Mouse (Mus musculus) limb, embryonic 11.5 days (tissue): ENCODE results near the gene Gucd1. TPM values are rescaled to one million over a fixed set of nuclear protein-coding genes. Genes with fewer than 3 reads are reported as not detected.
"Not testable (repeated sequence)": the region's sequence is repeated elsewhere in the genome, so short reads cannot be mapped to it uniquely, and the experiment has no call there.

Experiments used
- ATAC-seq: fragments of 200-750 bp; cut with Nextera tagmentation; 2 replicates; pipeline ENCODE4 v1.8.0; 2017; ENCODE audit warnings: low read depth; ENCODE audit not compliant: insufficient number of reproducible peaks, low FRiP score, low TSS enrichment
- DNase-seq: peaks from one replicate; pipeline ENCODE4 v3.0.0-alpha.2; 2015; ENCODE audit warnings: low spot score
- H3K27ac ChIP-seq: fragments of 300-500 bp; sonication (generic); replicated peaks from 2 replicates; pipeline ENCODE4 v1.5.1; 2014; ENCODE audit warnings: low read depth, mild to moderate bottlenecking, low read length
- H3K27me3 ChIP-seq: fragments of 300-500 bp; sonication (generic); 2 replicates; pipeline ENCODE4 v1.6.1; 2014; ENCODE audit warnings: mild to moderate bottlenecking, low read length, mixed read lengths; ENCODE audit not compliant: control insufficient read depth, insufficient read depth
- H3K36me3 ChIP-seq: fragments of 300-500 bp; sonication (generic); 2 replicates; pipeline ENCODE4 v1.6.1; 2014; ENCODE audit warnings: mild to moderate bottlenecking, low read length, moderate library complexity, mixed read lengths; ENCODE audit not compliant: control insufficient read depth, insufficient read depth
- H3K4me1 ChIP-seq: fragments of 300-500 bp; sonication (generic); 2 replicates; pipeline ENCODE4 v1.6.1; 2014; ENCODE audit warnings: low read length, mixed read lengths; ENCODE audit not compliant: control insufficient read depth, insufficient read depth
- H3K4me2 ChIP-seq: fragments of 300-500 bp; sonication (generic); 2 replicates; pipeline ENCODE4 v1.6.1; 2014; ENCODE audit warnings: low read depth, mild to moderate bottlenecking, moderate library complexity; ENCODE audit not compliant: severe bottlenecking
- H3K4me3 ChIP-seq: fragments of 300-500 bp; sonication (generic); 2 replicates; pipeline ENCODE4 v1.5.1; 2014; ENCODE audit warnings: low read depth, low read length
- H3K9ac ChIP-seq: fragments of 300-500 bp; sonication (generic); 2 replicates; pipeline ENCODE4 v1.6.1; 2014; ENCODE audit warnings: mild to moderate bottlenecking, low read length
- H3K9me3 ChIP-seq: fragments of 300-500 bp; sonication (generic); 2 replicates; pipeline ENCODE4 v1.6.1; 2016; ENCODE audit warnings: low read length; ENCODE audit not compliant: control insufficient read depth
- WGBS: fragments of 180-500 bp; shearing (Covaris S2); extraction: QIAGEN DNeasy Blood & Tissue Kit; methylation state at CpG from one replicate; pipeline ENCODE4 v1.1.7; 2014; 5-methylcytosine and 5-hydroxymethylcytosine counted together
- polyA plus RNA-seq: library from polyadenylated mRNA; unstranded; fragments of >200 nt; fragmentation: Nextera tagmentation; extraction: Ambion mirVana; gene quantifications from 2 replicates; pipeline ENCODE4 v1.2.1, GENCODE M21; 2014

Gene Gucd1
- polyA plus RNA-seq, 1 experiment from 2014 or later = 36.1 TPM

DNA sequence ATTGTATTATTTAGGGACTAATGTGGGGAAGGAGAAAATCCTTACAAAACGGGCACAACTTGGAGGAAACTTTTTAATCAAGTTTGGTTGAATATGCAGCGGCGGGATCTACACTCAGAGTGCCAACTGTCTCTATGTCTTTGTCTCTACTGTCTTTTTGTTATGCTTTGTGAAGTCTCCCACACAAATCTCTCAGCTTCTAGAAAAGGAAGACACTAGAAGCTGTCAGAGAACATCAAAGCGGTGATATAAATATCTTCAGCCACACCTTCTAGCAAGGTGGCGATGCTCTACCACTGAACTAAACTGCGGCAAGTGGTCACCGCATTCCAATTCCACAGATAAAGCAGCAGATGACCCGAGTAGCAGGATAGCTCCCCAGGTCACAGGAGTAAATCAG lies 111.9 kb downstream of the Gucd1 start:
- ATAC-seq (no peak), DNase-seq (no peak)
- no peaks in the 10 kb centered on the region for H3K9me3 ChIP-seq
- H3K4me3 ChIP-seq = no peak overlapping the region
- H3K9ac ChIP-seq = no peak overlapping the region
- no peak overlapping the region for H3K27ac ChIP-seq
- no peak overlapping the region for H3K4me2 ChIP-seq
- 89% methylated on average over 8 of the region's 8 CpGs for WGBS
- no peaks in the 10 kb centered on the region for H3K36me3 ChIP-seq
- H3K27me3 ChIP-seq = no peaks in the 10 kb centered on the region
- H3K4me1 ChIP-seq = no peaks in the 10 kb centered on the region

DNA sequence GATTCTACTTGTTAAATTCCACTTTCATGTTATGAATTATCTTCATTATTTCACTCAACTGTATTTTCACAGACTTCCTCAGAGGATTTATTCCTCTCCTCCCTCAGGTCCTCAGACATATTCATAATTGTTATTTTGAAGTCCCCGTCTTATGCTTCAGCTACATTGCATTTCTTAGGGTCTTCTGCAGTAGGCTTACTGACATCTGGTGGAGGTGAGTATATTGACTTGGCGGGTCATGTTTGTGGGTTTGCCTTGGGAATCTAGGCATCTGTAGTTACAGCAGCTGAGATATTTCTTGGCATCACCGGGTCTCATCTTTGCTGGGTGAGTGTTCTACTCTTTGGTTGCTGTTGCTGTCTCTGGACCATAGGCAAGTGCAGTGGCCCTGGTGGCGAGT lies 116.8 kb downstream of the Gucd1 start, which contains the start of gene Upb1:
Gene Upb1, plus strand, starts transcription at position 158 of the 400 bp plus-strand sequence.
- no peaks in the 10 kb centered on the region for H3K9me3 ChIP-seq
- no peak within 1 kb of the TSS for H3K27ac ChIP-seq
- no peak within 1 kb of the TSS for H3K4me3 ChIP-seq
- H3K4me2 ChIP-seq = no peak within 1 kb of the TSS
- H3K36me3 ChIP-seq = no peaks in the 10 kb centered on the region
- WGBS = 80% methylated on average over 4 of the region's 4 CpGs
- DNase-seq (no peak), ATAC-seq (no peak)
- no peaks in the 10 kb centered on the region for H3K4me1 ChIP-seq
- H3K27me3 ChIP-seq = no peaks in the 10 kb centered on the region
- H3K9ac ChIP-seq = no peak within 1 kb of the TSS

DNA sequence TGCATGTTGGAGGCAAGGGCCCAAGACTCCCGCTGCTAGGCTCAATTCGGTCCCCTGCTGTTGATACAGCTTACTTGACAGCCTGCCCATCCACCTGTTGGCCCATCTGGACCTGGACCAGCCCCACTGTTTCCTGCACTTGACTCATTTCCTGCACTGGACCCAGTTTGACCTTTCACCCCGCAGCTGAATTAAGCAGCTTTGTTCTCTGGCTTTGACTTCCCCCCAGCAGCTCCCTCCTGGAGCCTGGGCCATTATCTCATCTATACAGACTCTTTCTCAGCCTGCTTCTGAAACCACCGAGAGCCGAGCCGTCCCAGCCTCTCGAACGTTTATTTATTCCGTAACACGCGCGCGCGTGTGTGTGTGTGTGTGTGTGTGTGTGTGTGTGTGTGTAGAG lies 120.8 kb downstream of the Gucd1 start:
- ATAC-seq (no peak), DNase-seq (peak; percentile 25)
- 64% methylated on average over 14 of the region's 14 CpGs for WGBS

DNA sequence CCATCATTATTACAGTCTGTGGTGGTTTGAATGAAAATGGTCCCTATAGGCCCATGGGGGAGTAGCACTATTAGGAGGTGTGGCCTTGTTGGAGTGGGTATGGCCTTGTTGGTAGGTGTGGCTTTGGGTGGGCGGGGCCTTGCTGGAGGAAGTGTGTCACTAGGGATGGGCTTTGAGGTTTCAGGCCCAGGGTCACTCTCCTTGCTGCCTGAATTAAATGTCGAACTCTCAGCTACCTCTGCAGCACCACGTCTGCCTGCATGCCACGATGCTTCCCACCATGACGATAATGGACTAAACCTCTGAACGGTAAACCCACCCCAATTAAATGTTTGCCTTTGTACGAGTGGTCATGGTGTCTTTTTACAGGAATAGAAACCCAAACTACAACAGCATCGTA lies 123.0 kb downstream of the Gucd1 start:
- Histone ChIP-seq H3K9ac (no peak overlapping the region), H3K27me3 (no peaks in the 10 kb centered on the region), H3K4me2 (no peak overlapping the region), H3K27ac (no peak overlapping the region), H3K36me3 (no peaks in the 10 kb centered on the region), H3K4me3 (no peak overlapping the region), H3K4me1 (no peaks in the 10 kb centered on the region), H3K9me3 (no peaks in the 10 kb centered on the region)
- DNase-seq (no peak), ATAC-seq (no peak)
- WGBS = 84% methylated on average over 8 of the region's 8 CpGs

More for the DNA sequence above, 120.8 kb downstream of the Gucd1 start:
- Histone ChIP-seq H3K4me2 (no peak overlapping the region), H3K36me3 (no peaks in the 10 kb centered on the region), H3K4me1 (no peaks in the 10 kb centered on the region), H3K9ac (no peak overlapping the region), H3K9me3 (no peaks in the 10 kb centered on the region), H3K27me3 (no peaks in the 10 kb centered on the region), H3K4me3 (no peak overlapping the region), H3K27ac (no peak overlapping the region)

DNA sequence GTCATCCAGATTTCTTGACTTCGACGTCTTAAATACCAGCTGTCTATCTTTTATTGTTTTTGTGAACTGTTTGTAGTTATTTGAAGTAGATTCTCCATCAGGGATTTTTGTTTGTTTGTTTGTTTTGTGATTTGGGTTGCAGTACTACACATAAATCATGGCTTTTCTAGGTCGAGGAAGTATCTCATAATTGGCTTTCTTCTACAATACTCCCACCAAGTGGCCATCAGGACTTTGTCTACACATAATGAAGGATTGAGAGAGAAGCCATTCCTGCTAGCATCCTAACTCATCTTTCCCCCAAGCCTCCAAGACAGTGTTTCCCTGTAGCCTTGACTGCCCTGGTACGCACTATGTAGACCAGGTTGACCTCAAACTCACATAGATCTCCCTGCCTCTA lies 126.9 kb downstream of the Gucd1 start:
- H3K4me1 ChIP-seq = no peaks in the 10 kb centered on the region
- DNase-seq (no peak), ATAC-seq (no peak)
- whole genome bisulfite sequencing = 82% methylated on average over 4 of the region's 4 CpGs
- no peaks in the 10 kb centered on the region for H3K27me3 ChIP-seq
- H3K9ac ChIP-seq = no peak overlapping the region
- no peaks in the 10 kb centered on the region for H3K9me3 ChIP-seq
- H3K4me3 ChIP-seq = no peak overlapping the region
- H3K36me3 ChIP-seq = no peaks in the 10 kb centered on the region
- H3K27ac ChIP-seq = no peak overlapping the region
- no peak overlapping the region for H3K4me2 ChIP-seq

DNA sequence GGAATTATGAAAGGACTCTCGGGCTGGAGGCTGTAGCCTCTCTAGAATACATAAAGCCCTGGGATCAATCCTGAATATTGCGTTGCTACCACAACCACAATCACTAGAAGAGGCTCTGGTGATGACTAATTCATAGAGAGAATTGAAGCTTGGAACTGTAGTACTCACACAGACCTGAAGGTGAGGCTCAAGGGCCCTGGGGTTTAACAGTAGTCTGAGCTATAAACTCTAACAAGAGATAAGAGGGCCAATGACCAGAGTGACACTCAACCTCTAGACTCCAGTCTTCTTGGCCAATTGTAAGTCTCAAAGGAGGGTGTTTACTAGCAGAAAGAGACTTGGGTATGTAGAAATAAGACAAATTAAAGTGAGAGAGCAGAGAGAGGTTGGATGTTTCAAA lies 127.6 kb downstream of the Gucd1 start:
- no peaks in the 10 kb centered on the region for H3K9me3 ChIP-seq
- H3K4me1 ChIP-seq = no peaks in the 10 kb centered on the region
- no peak overlapping the region for H3K9ac ChIP-seq
- H3K36me3 ChIP-seq = no peaks in the 10 kb centered on the region
- DNase-seq (no peak), ATAC-seq (no peak)
- H3K27ac ChIP-seq = no peak overlapping the region
- no peak overlapping the region for H3K4me3 ChIP-seq
- H3K27me3 ChIP-seq = no peaks in the 10 kb centered on the region
- H3K4me2 ChIP-seq = no peak overlapping the region
- WGBS = 84% methylated on average over 2 of the region's 2 CpGs

DNA sequence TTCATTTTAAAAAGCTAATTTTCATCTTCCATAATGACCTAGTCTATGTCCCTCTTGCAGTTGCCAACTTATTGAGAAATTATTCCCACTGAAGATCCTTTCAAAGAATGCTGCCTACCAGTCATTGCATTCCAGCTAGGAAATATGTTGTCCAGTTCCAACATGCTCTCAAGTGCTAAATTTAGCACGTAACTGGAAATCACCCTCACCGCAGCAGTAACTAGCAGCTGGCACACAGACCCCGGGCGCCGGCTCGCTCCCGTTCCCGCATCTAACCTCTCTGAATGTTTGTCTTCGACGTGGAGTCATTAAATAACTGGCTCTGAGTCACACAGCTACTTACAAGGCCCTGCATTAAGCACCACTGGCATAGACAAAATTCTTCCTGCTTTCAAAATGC lies 139.1 kb downstream of the Gucd1 start:
- Histone ChIP-seq H3K27me3 (no peaks in the 10 kb centered on the region), H3K27ac (no peak overlapping the region), H3K9ac (no peak overlapping the region), H3K4me3 (no peak overlapping the region), H3K4me1 (no peaks in the 10 kb centered on the region), H3K36me3 (no peaks in the 10 kb centered on the region), H3K9me3 (no peaks in the 10 kb centered on the region), H3K4me2 (no peak overlapping the region)
- WGBS = 76% methylated on average over 10 of the region's 10 CpGs
- ATAC-seq (no peak), DNase-seq (no peak)

DNA sequence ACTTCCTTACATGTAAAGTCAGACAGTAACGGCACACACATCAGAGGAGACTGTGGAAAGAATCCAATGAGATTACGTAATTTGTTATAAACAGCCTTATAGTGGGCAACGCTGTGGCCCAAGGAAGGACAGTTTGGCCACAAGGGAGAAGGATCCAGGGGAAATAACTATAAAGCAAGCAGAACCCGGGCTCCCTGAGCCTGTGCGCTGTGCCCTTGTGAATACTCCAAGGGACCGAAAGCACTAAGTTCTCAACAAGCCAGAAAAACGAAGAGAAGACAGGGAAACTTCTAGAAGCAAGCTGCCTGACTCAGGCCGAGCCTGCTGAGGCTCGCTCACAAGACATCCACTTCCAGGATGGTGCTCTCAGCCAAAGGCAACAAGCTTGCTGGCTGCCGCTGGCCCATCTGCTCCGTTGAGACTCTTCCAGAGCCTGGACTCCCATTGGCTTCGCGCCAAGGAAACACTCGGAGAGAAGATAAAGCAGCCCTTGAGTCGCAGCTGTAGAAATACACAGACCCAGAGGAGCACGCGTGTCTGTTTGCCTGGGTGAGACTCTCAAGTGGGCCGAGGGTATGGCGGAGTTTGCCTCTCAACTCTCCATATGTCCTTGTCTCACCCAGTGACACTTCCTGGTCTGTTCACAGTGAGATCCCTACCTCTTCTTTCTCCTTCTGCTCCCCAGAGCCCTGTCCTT lies 144.0 kb downstream of the Gucd1 start:
- not testable (repeated sequence) for H3K9ac ChIP-seq, H3K4me3 ChIP-seq, H3K4me1 ChIP-seq, H3K4me2 ChIP-seq, H3K9me3 ChIP-seq, DNase-seq, ATAC-seq, H3K27ac ChIP-seq, H3K36me3 ChIP-seq, H3K27me3 ChIP-seq
- 93% methylated on average over 12 of the region's 19 CpGs for WGBS

DNA sequence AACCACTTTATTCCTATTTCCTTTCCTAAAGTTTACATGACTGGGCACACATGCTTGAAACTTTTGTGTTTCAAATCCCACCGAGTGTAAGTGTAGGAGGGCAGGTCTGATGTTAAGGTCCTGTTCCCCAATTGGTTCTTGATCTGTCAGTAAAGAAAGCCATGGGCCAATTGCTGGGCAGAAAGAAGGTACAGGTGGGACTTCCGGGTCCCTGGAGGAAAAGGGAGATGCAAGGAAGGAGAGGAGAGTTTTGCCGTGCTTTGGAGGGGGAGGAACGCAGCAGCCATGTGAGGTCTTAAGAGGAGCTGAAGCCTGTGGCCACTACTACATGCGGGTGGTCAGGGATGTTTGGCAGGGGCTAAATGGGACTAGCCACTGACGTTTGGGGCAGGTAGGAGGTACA lies 152.5 kb downstream of the Gucd1 start:
- Histone ChIP-seq H3K4me1 (no peaks in the 10 kb centered on the region), H3K27me3 (no peaks in the 10 kb centered on the region), H3K9ac (no peak overlapping the region), H3K4me3 (no peak overlapping the region), H3K4me2 (no peak overlapping the region; the same call in 1 of the 2 replicates), H3K27ac (no peak overlapping the region), H3K9me3 (no peaks in the 10 kb centered on the region), H3K36me3 (no peaks in the 10 kb centered on the region)
- ATAC-seq = no peak
- no peak for DNase-seq
- WGBS = 48% methylated on average over 6 of the region's 6 CpGs
